Mouse (Mus musculus): ENCODE results near the gene 4933427D14Rik. TPM values are rescaled to one million over a fixed set of nuclear protein-coding genes. Genes with fewer than 3 reads are reported as not detected.

Gene 4933427D14Rik
- polyA plus RNA-seq, 1 experiment from 2014 or later, result 19.5 TPM

- WGBS, result 24% methylated on average over 17 of the region's 17 CpGs
- Histone ChIP-seq H3K9me3 (ENCODE audit: control insufficient read depth, low read length) (no peaks in the 10 kb centered on the region), H3K4me2 (peak overlapping the region; percentile 91), H3K4me1 (ENCODE audit: control insufficient read depth, insufficient read depth, low read length) (peaks cover 24% of the 10 kb centered on the region), H3K4me3 (ENCODE audit: low read depth, low read length) (peak overlapping the region; percentile 72), H3K36me3 (ENCODE audit: control insufficient read depth, insufficient read depth, low read length) (no peaks in the 10 kb centered on the region; the same call in 1 of the 2 replicates), H3K9ac (ENCODE audit: low read length) (peak overlapping the region; percentile 83), H3K27me3 (ENCODE audit: control insufficient read depth, insufficient read depth, low read length) (no peaks in the 10 kb centered on the region), H3K27ac (ENCODE audit: low read depth, low read length) (no peak overlapping the region)
- no peak for DNase-seq (ENCODE audit: low spot score, missing footprints)
- no peak for ATAC-seq (ENCODE audit: low FRiP score)
Measured at GRCm38 (mm10) chr11:72207834-72208377, 647 bp upstream of the 4933427D14Rik start.

DNA sequence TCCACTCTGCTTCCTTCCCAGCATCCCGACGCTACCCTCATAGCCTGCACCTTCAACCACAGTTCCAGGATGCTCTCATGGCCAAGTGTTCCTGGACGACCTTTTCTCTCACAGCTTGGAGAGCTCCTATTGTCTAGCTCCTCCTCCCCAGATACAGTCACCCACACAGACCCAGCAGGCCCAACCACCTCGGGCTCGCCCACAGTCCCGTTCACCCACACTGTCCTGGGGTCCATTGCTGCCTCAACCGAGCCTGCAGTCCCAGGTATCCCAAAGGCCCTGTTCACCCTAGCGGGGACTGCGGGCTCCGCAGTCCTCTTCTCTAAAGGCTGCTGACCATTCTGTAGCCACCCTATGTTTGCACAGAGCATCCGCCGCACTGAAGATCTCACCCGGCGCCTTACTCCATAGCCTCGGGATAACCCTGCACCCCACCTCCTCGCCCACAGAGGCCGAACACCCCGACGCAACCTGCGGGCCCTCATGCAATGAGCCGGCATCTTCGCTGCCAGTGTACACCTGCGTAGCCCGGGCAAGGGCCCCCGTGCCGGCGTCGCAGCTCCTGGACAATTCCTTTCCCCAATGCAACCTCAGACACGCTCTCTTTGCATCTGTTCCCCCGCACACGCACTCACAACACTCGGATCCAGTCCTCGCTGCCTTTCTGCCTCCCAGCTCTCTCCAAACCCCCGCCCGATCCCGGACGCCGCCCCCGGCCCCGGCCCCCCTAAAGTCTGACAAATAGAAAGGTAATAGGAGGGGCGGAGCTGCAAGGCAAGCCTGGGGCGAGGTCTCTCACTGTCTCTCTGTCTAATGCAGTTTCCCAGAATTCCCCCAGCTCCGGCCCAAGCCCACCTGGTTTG, 687 bp downstream of the 4933427D14Rik start, which contains the start of gene Gm43951:
Gene Gm43951 (minus strand): TSS at position 500 of the 863 bp plus-strand sequence.
- Histone ChIP-seq H3K27ac (ENCODE audit: low read depth, low read length) (peak within 1 kb of the TSS; percentile 27), H3K27me3 (ENCODE audit: control insufficient read depth, insufficient read depth, low read length) (no peaks in the 10 kb centered on the region), H3K9ac (ENCODE audit: low read length) (peak within 1 kb of the TSS; percentile 83), H3K4me3 (ENCODE audit: low read depth, low read length) (peak within 1 kb of the TSS; percentile 72), H3K9me3 (ENCODE audit: control insufficient read depth, low read length) (no peaks in the 10 kb centered on the region), H3K36me3 (ENCODE audit: control insufficient read depth, insufficient read depth, low read length) (no peaks in the 10 kb centered on the region; the same call in 1 of the 2 replicates), H3K4me1 (ENCODE audit: control insufficient read depth, insufficient read depth, low read length) (peaks cover 24% of the 10 kb centered on the region), H3K4me2 (peak within 1 kb of the TSS; percentile 91)
- ATAC-seq (ENCODE audit: low FRiP score), result peak; percentile 53
- DNase-seq (ENCODE audit: low spot score, missing footprints), result peak; percentile 94
- WGBS, result under 1% methylated on average over 43 of the region's 43 CpGs

GRCm38 (mm10) chr11:72205256-72205655, 2.0 kb downstream of the 4933427D14Rik start:
- ATAC-seq (ENCODE audit: low FRiP score) (no peak), DNase-seq (ENCODE audit: low spot score, missing footprints) (no peak)
- Histone ChIP-seq H3K4me1 (ENCODE audit: control insufficient read depth, insufficient read depth, low read length) (peaks cover 24% of the 10 kb centered on the region), H3K36me3 (ENCODE audit: control insufficient read depth, insufficient read depth, low read length) (no peaks in the 10 kb centered on the region; the same call in 1 of the 2 replicates), H3K9me3 (ENCODE audit: control insufficient read depth, low read length) (no peaks in the 10 kb centered on the region), H3K27ac (ENCODE audit: low read depth, low read length) (no peak overlapping the region), H3K4me3 (ENCODE audit: low read depth, low read length) (peak overlapping the region; percentile 72; the same call in 1 of the 2 replicates), H3K9ac (ENCODE audit: low read length) (no peak overlapping the region), H3K27me3 (ENCODE audit: control insufficient read depth, insufficient read depth, low read length) (no peaks in the 10 kb centered on the region), H3K4me2 (peak overlapping the region; percentile 91; the same call in 1 of the 2 replicates)
- WGBS, result 84% methylated on average over 6 of the region's 6 CpGs

GRCm38 (mm10) chr11:72203440-72203839, 3.8 kb downstream of the 4933427D14Rik start:
- H3K9me3 ChIP-seq (ENCODE audit: control insufficient read depth, low read length), result no peaks in the 10 kb centered on the region
- H3K36me3 ChIP-seq (ENCODE audit: control insufficient read depth, insufficient read depth, low read length), result peaks cover under 1% of the 10 kb centered on the region; the same call in 1 of the 2 replicates
- H3K4me1 ChIP-seq (ENCODE audit: control insufficient read depth, insufficient read depth, low read length), result peaks cover 24% of the 10 kb centered on the region
- no peaks in the 10 kb centered on the region for H3K27me3 ChIP-seq (ENCODE audit: control insufficient read depth, insufficient read depth, low read length)
- no peak for DNase-seq (ENCODE audit: low spot score, missing footprints)
- H3K4me2 ChIP-seq, result no peak overlapping the region
- no peak for ATAC-seq (ENCODE audit: low FRiP score)
- no peak overlapping the region for H3K27ac ChIP-seq (ENCODE audit: low read depth, low read length)
- no peak overlapping the region for H3K9ac ChIP-seq (ENCODE audit: low read length)
- 67% methylated on average over 1 of the region's 1 CpGs for WGBS
- no peak overlapping the region for H3K4me3 ChIP-seq (ENCODE audit: low read depth, low read length)

GRCm38 (mm10) chr11:72196506-72196905, 10.8 kb downstream of the 4933427D14Rik start:
- H3K27ac ChIP-seq (ENCODE audit: low read depth, low read length), result no peak overlapping the region
- H3K27me3 ChIP-seq (ENCODE audit: control insufficient read depth, insufficient read depth, low read length), result no peaks in the 10 kb centered on the region
- no peak overlapping the region for H3K9ac ChIP-seq (ENCODE audit: low read length)
- H3K4me1 ChIP-seq (ENCODE audit: control insufficient read depth, insufficient read depth, low read length), result no peaks in the 10 kb centered on the region
- ATAC-seq (ENCODE audit: low FRiP score) (no peak), DNase-seq (ENCODE audit: low spot score, missing footprints) (peak; percentile 65)
- peaks cover 11% of the 10 kb centered on the region; the same call in 1 of the 2 replicates for H3K36me3 ChIP-seq (ENCODE audit: control insufficient read depth, insufficient read depth, low read length)
- H3K9me3 ChIP-seq (ENCODE audit: control insufficient read depth, low read length), result no peaks in the 10 kb centered on the region
- no peak overlapping the region for H3K4me3 ChIP-seq (ENCODE audit: low read depth, low read length)
- 94% methylated on average over 8 of the region's 8 CpGs for WGBS
- H3K4me2 ChIP-seq, result no peak overlapping the region

- H3K36me3 ChIP-seq (ENCODE audit: control insufficient read depth, insufficient read depth, low read length), result peaks cover 14% of the 10 kb centered on the region; the same call in 1 of the 2 replicates
- H3K27me3 ChIP-seq (ENCODE audit: control insufficient read depth, insufficient read depth, low read length), result no peaks in the 10 kb centered on the region
- ATAC-seq (ENCODE audit: low FRiP score) (no peak), DNase-seq (ENCODE audit: low spot score, missing footprints) (peak; percentile 54)
- H3K4me1 ChIP-seq (ENCODE audit: control insufficient read depth, insufficient read depth, low read length), result no peaks in the 10 kb centered on the region
- no peak overlapping the region for H3K4me2 ChIP-seq
- 98% methylated on average over 2 of the region's 2 CpGs for WGBS
- H3K27ac ChIP-seq (ENCODE audit: low read depth, low read length), result no peak overlapping the region
- no peak overlapping the region for H3K4me3 ChIP-seq (ENCODE audit: low read depth, low read length)
- H3K9me3 ChIP-seq (ENCODE audit: control insufficient read depth, low read length), result no peaks in the 10 kb centered on the region
- no peak overlapping the region for H3K9ac ChIP-seq (ENCODE audit: low read length)
Measured at GRCm38 (mm10) chr11:72194259-72194658, 13.0 kb downstream of the 4933427D14Rik start.

DNA sequence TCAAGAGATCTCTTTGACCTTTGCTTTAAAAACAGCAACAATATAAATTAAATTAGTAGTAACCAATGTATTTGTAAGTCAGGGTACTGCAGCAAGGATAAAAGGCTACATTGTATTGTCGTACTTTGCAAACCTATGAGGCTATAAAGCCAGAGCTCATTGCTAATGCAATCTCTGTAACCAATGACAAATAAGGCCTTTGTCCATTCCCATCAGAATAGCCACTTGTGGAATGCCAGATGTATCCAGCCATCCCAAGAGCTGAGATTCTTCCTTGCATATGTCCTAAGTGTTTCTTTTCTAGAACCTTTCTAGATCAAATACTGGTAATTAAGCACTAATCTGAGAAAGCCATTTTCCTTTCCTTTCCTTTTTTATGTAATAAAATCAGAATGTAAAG, 16.4 kb downstream of the 4933427D14Rik start:
- H3K27me3 ChIP-seq (ENCODE audit: control insufficient read depth, insufficient read depth, low read length), result no peaks in the 10 kb centered on the region
- H3K9me3 ChIP-seq (ENCODE audit: control insufficient read depth, low read length), result no peaks in the 10 kb centered on the region
- peaks cover 10% of the 10 kb centered on the region for H3K36me3 ChIP-seq (ENCODE audit: control insufficient read depth, insufficient read depth, low read length)
- H3K4me1 ChIP-seq (ENCODE audit: control insufficient read depth, insufficient read depth, low read length), result no peaks in the 10 kb centered on the region
- H3K4me3 ChIP-seq (ENCODE audit: low read depth, low read length), result no peak overlapping the region
- no peak for ATAC-seq (ENCODE audit: low FRiP score)
- H3K4me2 ChIP-seq, result no peak overlapping the region
- WGBS, result 73% methylated on average over 1 of the region's 1 CpGs
- no peak overlapping the region for H3K27ac ChIP-seq (ENCODE audit: low read depth, low read length)
- no peak overlapping the region for H3K9ac ChIP-seq (ENCODE audit: low read length)
- peak; percentile 39 for DNase-seq (ENCODE audit: low spot score, missing footprints)

GRCm38 (mm10) chr11:72184252-72184651, 23.0 kb downstream of the 4933427D14Rik start:
- ATAC-seq (ENCODE audit: low FRiP score) (no peak), DNase-seq (ENCODE audit: low spot score, missing footprints) (peak; percentile 60)
- Histone ChIP-seq H3K4me1 (ENCODE audit: control insufficient read depth, insufficient read depth, low read length) (no peaks in the 10 kb centered on the region), H3K9ac (ENCODE audit: low read length) (no peak overlapping the region), H3K4me2 (no peak overlapping the region), H3K27ac (ENCODE audit: low read depth, low read length) (no peak overlapping the region), H3K4me3 (ENCODE audit: low read depth, low read length) (no peak overlapping the region), H3K36me3 (ENCODE audit: control insufficient read depth, insufficient read depth, low read length) (peaks cover 8% of the 10 kb centered on the region), H3K27me3 (ENCODE audit: control insufficient read depth, insufficient read depth, low read length) (no peaks in the 10 kb centered on the region), H3K9me3 (ENCODE audit: control insufficient read depth, low read length) (no peaks in the 10 kb centered on the region)
- WGBS, result 84% methylated on average over 4 of the region's 4 CpGs

DNA sequence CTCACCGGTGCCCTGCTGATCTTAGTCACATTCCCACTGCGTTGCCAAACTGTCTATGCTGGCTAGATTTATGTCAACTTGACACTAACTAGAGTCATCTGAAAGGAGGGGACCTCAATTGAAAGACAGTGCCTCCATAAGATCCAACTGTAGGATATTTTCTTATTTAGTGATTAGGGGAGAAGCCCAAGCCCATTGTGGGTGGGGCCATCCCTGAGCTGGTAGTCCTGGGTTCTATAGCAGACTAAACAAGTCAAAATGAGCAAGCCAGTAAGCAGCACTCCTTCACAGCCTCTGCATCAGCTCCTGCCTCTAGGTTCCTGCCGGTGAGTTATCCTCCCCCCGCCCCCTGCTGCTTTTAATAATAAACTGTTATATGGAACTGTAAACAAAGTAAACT, 26.1 kb downstream of the 4933427D14Rik start:
- ATAC-seq (ENCODE audit: low FRiP score) (no peak), DNase-seq (ENCODE audit: low spot score, missing footprints) (peak; percentile 66)
- Histone ChIP-seq H3K27me3 (ENCODE audit: control insufficient read depth, insufficient read depth, low read length) (no peaks in the 10 kb centered on the region), H3K4me3 (ENCODE audit: low read depth, low read length) (no peak overlapping the region), H3K4me1 (ENCODE audit: control insufficient read depth, insufficient read depth, low read length) (no peaks in the 10 kb centered on the region), H3K9ac (ENCODE audit: low read length) (no peak overlapping the region), H3K4me2 (no peak overlapping the region), H3K36me3 (ENCODE audit: control insufficient read depth, insufficient read depth, low read length) (peaks cover 8% of the 10 kb centered on the region; the same call in 1 of the 2 replicates), H3K9me3 (ENCODE audit: control insufficient read depth, low read length) (no peaks in the 10 kb centered on the region), H3K27ac (ENCODE audit: low read depth, low read length) (no peak overlapping the region)
- WGBS, result 90% methylated on average over 4 of the region's 4 CpGs
